ENCODE assay signal across 27 mouse cellular contexts in genomic region chr17:34270940-34271339, GRCm38 (mm10). TPM values are rescaled to one million over a fixed set of nuclear protein-coding genes. Genes with fewer than 3 reads are reported as not detected.
"Had no signal": no experiment of that assay in that cellular context is flagged by ENCODE, and none has a peak within 500 bp of the region (broad histone marks: within the 10 kb centered on the region; RNA-seq: fewer than 3 reads in every experiment).

No protein-coding gene starts in this region.

- H3K27ac ChIP-seq: liver, embryonic 15.5 days; lung, embryonic 15.5 days; macrophage; midbrain, embryonic 13.5 days; neural tube, embryonic 13.5 days; neural tube, embryonic 15.5 days; stomach, embryonic 15.5 days; stomach, postnatal 0 days had no signal

- H3K36me3 ChIP-seq: liver, embryonic 15.5 days; lung, embryonic 15.5 days; midbrain, embryonic 13.5 days; neural tube, embryonic 13.5 days; neural tube, embryonic 15.5 days; stomach, embryonic 15.5 days had no signal

- H3K4me2 ChIP-seq: liver, embryonic 15.5 days; lung, embryonic 15.5 days; midbrain, embryonic 11.5 days; midbrain, embryonic 13.5 days; neural tube, embryonic 13.5 days; neural tube, embryonic 15.5 days; stomach, embryonic 15.5 days had no signal

- DNase-seq: liver, postnatal 0 days; lung, adult 2 months; lung, postnatal 14 days; lung, postnatal 36 days; retina, postnatal 1 day; right cerebral cortex, adult 18-20 months; right cerebral cortex, postnatal 25 days; right cerebral cortex, postnatal 4 days; spleen, adult 18-20 months; thymus, adult 2 months; thymus, postnatal 25 days; thymus, postnatal 4 days had no signal

- H3K4me1 ChIP-seq: liver, embryonic 15.5 days; lung, embryonic 15.5 days; megakaryocyte, embryonic 14.5 days; midbrain, embryonic 13.5 days; neural tube, embryonic 13.5 days; neural tube, embryonic 15.5 days; stomach, embryonic 15.5 days had no signal

- H3K27me3 ChIP-seq: lung, embryonic 15.5 days; neural tube, embryonic 13.5 days; neural tube, embryonic 15.5 days; stomach, embryonic 15.5 days had no signal

- H3K4me3 ChIP-seq: liver, embryonic 15.5 days; lung, embryonic 15.5 days; megakaryocyte, embryonic 14.5 days; midbrain, embryonic 13.5 days; myocyte; neural tube, embryonic 13.5 days; neural tube, embryonic 15.5 days; stomach, embryonic 15.5 days had no signal

- H3K9ac ChIP-seq: liver, embryonic 15.5 days; liver, postnatal 0 days; lung, embryonic 15.5 days; midbrain, embryonic 13.5 days; neural tube, embryonic 13.5 days; neural tube, embryonic 15.5 days; stomach, embryonic 15.5 days had no signal

- H3K9me3 ChIP-seq: liver, embryonic 15.5 days; lung, embryonic 15.5 days; megakaryocyte, embryonic 14.5 days; midbrain, embryonic 13.5 days; neural tube, embryonic 13.5 days; neural tube, embryonic 15.5 days; stomach, embryonic 15.5 days had no signal

- ATAC-seq: liver, postnatal 0 days; lung, postnatal 0 days; midbrain, embryonic 13.5 days; midbrain, embryonic 16.5 days had no signal

RNA-seq across cellular contexts. Expression of gene H2-Ab1, which starts 13.5 kb away (rescaled TPM):
- polyA plus RNA-seq: myocyte had no signal

RNA-seq across cellular contexts. Expression of gene H2-Aa, which starts 16.7 kb away (rescaled TPM):
- polyA plus RNA-seq: midbrain, embryonic 11.5 days; midbrain, embryonic 16.5 days; myocyte; neural tube, embryonic 11.5 days had no signal

RNA-seq across cellular contexts. Expression of gene H2-Ob, which starts 32.2 kb away (rescaled TPM):
- polyA plus RNA-seq: midbrain, embryonic 11.5 days; midbrain, embryonic 13.5 days; myocyte; neural tube, embryonic 11.5 days; neural tube, embryonic 13.5 days had no signal

RNA-seq across cellular contexts. Expression of gene H2-Eb1, which starts 34.7 kb away (rescaled TPM):
- polyA plus RNA-seq: myocyte had no signal

RNA-seq across cellular contexts. Expression of gene H2-Eb2, which starts 54.5 kb away (rescaled TPM):
- polyA plus RNA-seq: liver, embryonic 15.5 days; liver, postnatal 0 days; lung, postnatal 0 days; midbrain, embryonic 11.5 days; midbrain, embryonic 13.5 days; myocyte; neural tube, embryonic 11.5 days; stomach, embryonic 15.5 days; stomach, postnatal 0 days; testis, adult 2 months had no signal
